Mouse (Mus musculus): Measurements from ENCODE around the gene Wdpcp. TPM values are rescaled to one million over a fixed set of nuclear protein-coding genes. Genes with fewer than 3 reads are reported as not detected.

Gene Wdpcp
- polyA plus RNA-seq, 1 experiment from 2014 or later, result 0.74 TPM

DNA sequence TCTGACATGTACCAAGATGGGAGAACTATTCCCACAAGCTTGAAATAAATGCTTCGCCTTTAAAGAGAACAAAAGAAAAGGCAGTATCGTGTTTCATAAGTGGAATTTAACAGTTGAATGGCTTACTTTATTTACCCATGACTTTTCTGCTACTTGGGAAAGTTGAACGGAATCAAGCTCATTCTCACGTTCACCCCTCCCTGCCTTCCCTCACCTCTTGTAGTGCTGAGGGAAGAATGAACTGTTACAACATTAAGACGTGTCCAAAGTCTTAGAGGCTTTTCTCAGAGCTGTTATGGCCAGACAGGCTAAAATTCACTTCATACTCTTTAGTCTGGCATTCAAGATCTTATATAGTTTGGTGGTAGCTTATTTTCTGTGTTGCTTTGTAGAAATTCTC is 30.5 kb downstream of the Wdpcp start:
- Histone ChIP-seq H3K4me1 (ENCODE audit: control insufficient read depth, low read depth, low read length) (no peaks in the 10 kb centered on the region), H3K27me3 (ENCODE audit: control insufficient read depth, insufficient read depth, low read depth, low read length) (no peaks in the 10 kb centered on the region), H3K36me3 (ENCODE audit: control insufficient read depth, insufficient read depth) (no peaks in the 10 kb centered on the region), H3K4me3 (ENCODE audit: low read depth, low read length) (no peak overlapping the region), H3K9me3 (replicated peaks; ENCODE audit: control insufficient read depth, low read length) (no peaks in the 10 kb centered on the region), H3K4me2 (ENCODE audit: low read depth, low read length) (no peak overlapping the region), H3K27ac (ENCODE audit: low read length) (no peak overlapping the region), H3K9ac (ENCODE audit: low read depth, low read length) (no peak overlapping the region)
- ATAC-seq (ENCODE audit: low read depth), result no peak
- 56% methylated on average over 5 of the region's 5 CpGs for WGBS (ENCODE audit: insufficient replicate concordance)

DNA sequence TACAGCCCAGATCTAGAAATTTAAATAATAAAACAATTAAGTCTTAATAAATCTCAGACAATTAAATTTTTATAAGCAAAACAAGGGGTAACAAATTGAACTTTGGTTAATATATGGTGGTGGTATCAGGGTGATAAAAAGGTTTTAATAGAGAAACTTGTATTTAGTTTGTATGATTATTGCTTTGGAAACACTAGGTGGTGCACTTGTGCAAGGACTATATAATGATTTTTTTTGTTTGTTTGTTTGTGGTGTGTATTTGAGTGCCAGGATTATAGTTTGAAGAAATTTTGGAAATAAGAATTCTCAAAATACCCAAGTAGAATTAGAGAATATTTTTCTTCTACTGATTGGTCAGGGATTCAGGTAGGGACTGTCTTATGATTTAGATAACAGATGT is 43.9 kb downstream of the Wdpcp start:
- no peaks in the 10 kb centered on the region for H3K36me3 ChIP-seq (ENCODE audit: control insufficient read depth, insufficient read depth)
- no peak for ATAC-seq (ENCODE audit: low read depth)
- H3K27ac ChIP-seq (ENCODE audit: low read length), result no peak overlapping the region
- no peak overlapping the region for H3K9ac ChIP-seq (ENCODE audit: low read depth, low read length)
- H3K4me1 ChIP-seq (ENCODE audit: control insufficient read depth, low read depth, low read length), result no peaks in the 10 kb centered on the region
- H3K27me3 ChIP-seq (ENCODE audit: control insufficient read depth, insufficient read depth, low read depth, low read length), result no peaks in the 10 kb centered on the region
- no peak overlapping the region for H3K4me2 ChIP-seq (ENCODE audit: low read depth, low read length)
- H3K9me3 ChIP-seq (replicated peaks; ENCODE audit: control insufficient read depth, low read length), result no peaks in the 10 kb centered on the region
- H3K4me3 ChIP-seq (ENCODE audit: low read depth, low read length), result no peak overlapping the region

DNA sequence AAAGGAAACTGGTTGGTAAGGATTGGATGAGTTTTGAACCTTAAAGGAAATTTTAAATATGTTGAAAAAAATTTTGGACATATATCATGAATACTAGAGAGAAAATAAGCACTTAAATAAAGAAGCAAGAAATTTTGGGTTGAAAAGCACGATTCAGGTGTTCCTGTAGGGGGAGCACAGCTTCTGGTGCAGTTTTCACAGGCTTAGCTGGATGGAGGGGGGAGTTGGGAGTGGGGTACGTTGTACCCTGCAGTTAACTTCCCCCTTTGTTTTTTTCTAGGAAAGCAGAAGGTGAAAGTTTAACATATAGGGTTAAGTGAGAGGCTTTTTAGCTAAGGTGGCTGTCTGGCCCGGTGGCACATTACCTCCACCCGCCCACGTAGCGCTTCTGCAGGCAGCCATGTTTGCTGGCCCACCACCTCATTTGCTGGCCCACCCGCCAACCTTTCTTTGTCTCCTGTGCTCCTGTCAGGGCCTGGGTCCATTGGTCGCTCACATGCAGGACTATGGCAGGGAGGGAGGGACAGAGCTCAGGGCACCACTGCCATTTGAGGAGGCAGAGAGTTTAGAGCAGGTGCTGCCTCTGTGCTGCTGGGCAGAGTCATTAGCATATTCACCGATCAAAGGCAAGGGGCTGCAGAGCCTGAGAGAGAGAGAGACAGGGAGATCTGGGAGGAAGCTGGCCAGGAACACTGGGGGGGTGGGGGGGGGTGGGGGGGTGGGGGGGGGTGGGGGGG is 62.3 kb downstream of the Wdpcp start:
- WGBS (ENCODE audit: insufficient replicate concordance), result 55% methylated on average over 9 of the region's 9 CpGs

DNA sequence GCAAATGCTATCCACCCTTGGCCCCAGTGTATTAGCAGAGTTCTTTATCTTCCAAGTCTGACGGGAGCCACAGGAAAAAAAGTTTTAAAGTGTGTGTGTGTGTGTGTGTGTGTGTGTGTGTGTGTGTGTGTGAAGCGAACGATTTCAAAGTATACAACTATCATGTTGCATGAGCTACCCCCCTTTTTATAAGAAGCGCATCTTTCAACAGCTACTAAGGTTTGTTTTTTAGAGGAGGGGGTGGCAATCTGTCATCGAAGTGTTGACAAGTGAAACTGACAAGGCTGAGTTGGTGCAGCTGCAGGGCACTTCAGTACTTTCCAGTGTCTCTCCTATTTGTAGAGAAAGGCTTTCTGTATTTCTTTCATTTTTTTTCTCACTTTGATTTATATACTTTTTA is 66.3 kb downstream of the Wdpcp start:
- Histone ChIP-seq H3K4me3 (ENCODE audit: low read depth, low read length) (no peak overlapping the region), H3K27me3 (ENCODE audit: control insufficient read depth, insufficient read depth, low read depth, low read length) (no peaks in the 10 kb centered on the region), H3K36me3 (ENCODE audit: control insufficient read depth, insufficient read depth) (no peaks in the 10 kb centered on the region), H3K4me1 (ENCODE audit: control insufficient read depth, low read depth, low read length) (no peaks in the 10 kb centered on the region), H3K9ac (ENCODE audit: low read depth, low read length) (no peak overlapping the region), H3K27ac (ENCODE audit: low read length) (no peak overlapping the region), H3K4me2 (ENCODE audit: low read depth, low read length) (no peak overlapping the region), H3K9me3 (replicated peaks; ENCODE audit: control insufficient read depth, low read length) (no peaks in the 10 kb centered on the region)
- ATAC-seq (ENCODE audit: low read depth), result no peak
- 47% methylated on average over 5 of the region's 5 CpGs for WGBS (ENCODE audit: insufficient replicate concordance)

More for the DNA sequence above, 62.3 kb downstream of the Wdpcp start:
- no peak overlapping the region for H3K9ac ChIP-seq (ENCODE audit: low read depth, low read length)
- no peak overlapping the region for H3K27ac ChIP-seq (ENCODE audit: low read length)
- H3K4me1 ChIP-seq (ENCODE audit: control insufficient read depth, low read depth, low read length), result no peaks in the 10 kb centered on the region
- no peak overlapping the region for H3K4me2 ChIP-seq (ENCODE audit: low read depth, low read length)
- no peaks in the 10 kb centered on the region for H3K9me3 ChIP-seq (replicated peaks; ENCODE audit: control insufficient read depth, low read length)
- no peak overlapping the region for H3K4me3 ChIP-seq (ENCODE audit: low read depth, low read length)
- H3K36me3 ChIP-seq (ENCODE audit: control insufficient read depth, insufficient read depth), result no peaks in the 10 kb centered on the region
- no peaks in the 10 kb centered on the region for H3K27me3 ChIP-seq (ENCODE audit: control insufficient read depth, insufficient read depth, low read depth, low read length)
- no peak for ATAC-seq (ENCODE audit: low read depth)

DNA sequence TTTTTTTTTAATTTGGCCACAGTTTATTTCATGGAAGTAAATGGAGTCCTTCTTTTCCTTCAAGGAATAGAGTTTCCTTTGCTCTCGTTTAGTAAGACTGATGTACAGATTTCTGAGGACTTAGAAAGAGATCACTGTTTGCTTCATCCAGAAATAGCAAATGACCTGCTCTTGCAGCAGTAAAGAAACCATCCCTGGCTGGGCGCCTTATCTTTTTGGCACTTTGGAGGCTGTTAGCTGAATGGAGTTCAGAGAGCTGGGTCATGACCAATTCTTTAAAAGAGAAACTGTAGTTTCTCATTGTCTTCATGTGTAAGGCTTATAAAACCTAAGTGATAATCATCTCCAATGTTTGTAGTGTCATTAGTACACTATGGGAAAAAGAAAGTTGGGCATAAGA is 67.5 kb downstream of the Wdpcp start:
- no peak overlapping the region for H3K27ac ChIP-seq (ENCODE audit: low read length)

DNA sequence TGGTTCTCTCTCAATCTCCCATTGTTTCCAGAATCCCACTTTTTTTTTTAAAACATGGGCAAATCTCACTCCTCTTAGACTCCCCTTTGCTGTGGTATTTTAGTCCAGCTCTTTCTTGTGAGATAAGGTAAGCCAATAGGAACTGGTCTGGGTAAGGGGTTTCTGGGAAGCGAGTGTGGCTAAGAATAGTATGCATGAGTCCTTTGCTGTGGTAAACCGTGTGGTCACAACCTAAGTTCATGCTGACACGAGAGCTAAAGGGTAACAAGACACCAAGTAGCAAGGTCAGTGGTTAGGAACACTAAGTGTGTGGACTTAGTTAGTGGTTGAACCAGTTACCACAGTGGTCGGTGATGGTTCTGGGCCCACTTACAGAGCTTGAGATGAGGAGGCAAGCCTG is 72.2 kb downstream of the Wdpcp start:
- Histone ChIP-seq H3K36me3 (ENCODE audit: control insufficient read depth, insufficient read depth) (no peaks in the 10 kb centered on the region), H3K4me1 (ENCODE audit: control insufficient read depth, low read depth, low read length) (no peaks in the 10 kb centered on the region), H3K9ac (ENCODE audit: low read depth, low read length) (no peak overlapping the region), H3K4me3 (ENCODE audit: low read depth, low read length) (no peak overlapping the region), H3K27ac (ENCODE audit: low read length) (no peak overlapping the region), H3K4me2 (ENCODE audit: low read depth, low read length) (no peak overlapping the region), H3K9me3 (replicated peaks; ENCODE audit: control insufficient read depth, low read length) (no peaks in the 10 kb centered on the region), H3K27me3 (ENCODE audit: control insufficient read depth, insufficient read depth, low read depth, low read length) (no peaks in the 10 kb centered on the region)
- 34% methylated on average over 4 of the region's 4 CpGs for WGBS (ENCODE audit: insufficient replicate concordance)
- no peak for ATAC-seq (ENCODE audit: low read depth)

More for the DNA sequence above, 67.5 kb downstream of the Wdpcp start:
- ATAC-seq (ENCODE audit: low read depth), result no peak
- Histone ChIP-seq H3K4me3 (ENCODE audit: low read depth, low read length) (no peak overlapping the region), H3K4me2 (ENCODE audit: low read depth, low read length) (no peak overlapping the region), H3K36me3 (ENCODE audit: control insufficient read depth, insufficient read depth) (no peaks in the 10 kb centered on the region), H3K9ac (ENCODE audit: low read depth, low read length) (no peak overlapping the region), H3K9me3 (replicated peaks; ENCODE audit: control insufficient read depth, low read length) (no peaks in the 10 kb centered on the region), H3K27me3 (ENCODE audit: control insufficient read depth, insufficient read depth, low read depth, low read length) (no peaks in the 10 kb centered on the region), H3K4me1 (ENCODE audit: control insufficient read depth, low read depth, low read length) (no peaks in the 10 kb centered on the region)
- 36% methylated on average over 2 of the region's 2 CpGs for WGBS (ENCODE audit: insufficient replicate concordance)

DNA sequence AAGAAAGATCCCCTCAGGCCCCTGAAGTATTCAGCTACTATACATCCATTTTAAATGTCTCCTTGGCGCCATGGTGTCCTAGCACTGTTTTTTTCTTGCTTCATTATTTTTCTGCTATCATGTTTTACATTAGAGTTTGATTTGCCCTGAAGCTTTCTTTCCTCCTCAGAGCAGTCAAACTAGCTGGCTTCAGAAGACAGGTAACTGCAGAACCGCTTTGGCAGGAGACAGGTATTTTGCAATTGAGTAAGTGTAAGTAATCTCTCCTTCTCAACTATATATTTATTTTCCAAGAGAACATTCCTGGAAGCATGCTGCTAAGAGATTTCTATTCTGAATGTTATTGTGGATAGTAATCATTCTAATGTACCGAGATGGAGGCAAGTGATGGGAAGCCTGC is 74.1 kb downstream of the Wdpcp start:
- Histone ChIP-seq H3K27me3 (ENCODE audit: control insufficient read depth, insufficient read depth, low read depth, low read length) (no peaks in the 10 kb centered on the region), H3K9ac (ENCODE audit: low read depth, low read length) (no peak overlapping the region), H3K4me2 (ENCODE audit: low read depth, low read length) (no peak overlapping the region), H3K4me1 (ENCODE audit: control insufficient read depth, low read depth, low read length) (no peaks in the 10 kb centered on the region), H3K4me3 (ENCODE audit: low read depth, low read length) (no peak overlapping the region), H3K27ac (ENCODE audit: low read length) (no peak overlapping the region), H3K36me3 (ENCODE audit: control insufficient read depth, insufficient read depth) (no peaks in the 10 kb centered on the region), H3K9me3 (replicated peaks; ENCODE audit: control insufficient read depth, low read length) (no peaks in the 10 kb centered on the region)
- 58% methylated on average over 3 of the region's 3 CpGs for WGBS (ENCODE audit: insufficient replicate concordance)
- ATAC-seq (ENCODE audit: low read depth), result no peak

DNA sequence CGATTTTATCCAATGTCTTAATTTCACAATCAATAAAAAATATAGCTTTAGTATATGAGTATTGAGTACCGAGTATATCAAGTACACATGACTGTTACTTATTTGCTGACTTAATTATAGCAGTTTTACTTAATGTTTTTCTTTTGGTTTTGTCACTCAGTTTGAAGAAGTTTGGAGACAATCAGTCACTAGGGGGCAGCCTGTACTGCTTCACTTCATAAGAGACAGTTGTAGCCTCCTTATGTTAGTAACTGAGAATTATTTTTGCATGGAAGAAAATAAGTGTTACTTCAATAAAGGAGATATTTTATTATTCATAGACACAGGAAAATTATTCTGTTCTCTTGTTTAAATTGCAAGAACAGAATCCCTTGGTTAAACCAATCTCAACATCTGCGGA is 87.0 kb downstream of the Wdpcp start:
- H3K4me2 ChIP-seq (ENCODE audit: low read depth, low read length), result no peak overlapping the region
- no peaks in the 10 kb centered on the region for H3K36me3 ChIP-seq (ENCODE audit: control insufficient read depth, insufficient read depth)
- H3K9ac ChIP-seq (ENCODE audit: low read depth, low read length), result no peak overlapping the region
- H3K9me3 ChIP-seq (replicated peaks; ENCODE audit: control insufficient read depth, low read length), result no peaks in the 10 kb centered on the region
- ATAC-seq (ENCODE audit: low read depth), result no peak
- H3K4me1 ChIP-seq (ENCODE audit: control insufficient read depth, low read depth, low read length), result no peaks in the 10 kb centered on the region
- 56% methylated on average over 3 of the region's 3 CpGs for WGBS (ENCODE audit: insufficient replicate concordance)
- H3K4me3 ChIP-seq (ENCODE audit: low read depth, low read length), result no peak overlapping the region
- H3K27ac ChIP-seq (ENCODE audit: low read length), result no peak overlapping the region
- H3K27me3 ChIP-seq (ENCODE audit: control insufficient read depth, insufficient read depth, low read depth, low read length), result no peaks in the 10 kb centered on the region

DNA sequence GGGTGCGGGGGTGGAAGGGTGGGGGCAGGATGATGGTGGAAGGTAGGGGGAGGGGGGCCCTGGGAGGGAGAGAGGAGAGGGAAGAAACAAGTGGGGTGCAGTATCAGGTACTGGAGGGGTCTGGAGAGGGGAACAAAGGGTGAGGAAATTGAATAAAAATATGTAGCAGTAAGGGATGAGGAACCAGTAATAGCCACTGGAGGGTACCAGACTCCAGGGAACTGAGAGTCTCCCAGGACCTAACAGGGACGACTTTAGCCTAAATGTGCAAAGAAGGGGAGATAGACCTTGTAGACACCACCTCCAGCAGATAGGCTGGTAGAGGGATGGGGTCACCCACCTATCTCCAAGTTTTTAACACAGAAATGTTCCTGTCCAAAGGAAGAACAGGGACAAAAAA is 105.0 kb downstream of the Wdpcp start:
- Histone ChIP-seq H3K4me1 (ENCODE audit: control insufficient read depth, low read depth, low read length) (no peaks in the 10 kb centered on the region), H3K27ac (ENCODE audit: low read length) (no peak overlapping the region), H3K4me3 (ENCODE audit: low read depth, low read length) (no peak overlapping the region), H3K9ac (ENCODE audit: low read depth, low read length) (no peak overlapping the region), H3K9me3 (replicated peaks; ENCODE audit: control insufficient read depth, low read length) (no peaks in the 10 kb centered on the region), H3K36me3 (ENCODE audit: control insufficient read depth, insufficient read depth) (no peaks in the 10 kb centered on the region), H3K4me2 (ENCODE audit: low read depth, low read length) (no peak overlapping the region), H3K27me3 (ENCODE audit: control insufficient read depth, insufficient read depth, low read depth, low read length) (no peaks in the 10 kb centered on the region)
- no peak for ATAC-seq (ENCODE audit: low read depth)
- 38% methylated on average over 2 of the region's 2 CpGs for WGBS (ENCODE audit: insufficient replicate concordance)
